Mouse (Mus musculus): ENCODE measurements around the gene Lcn9. TPM values are rescaled to one million over a fixed set of nuclear protein-coding genes. Genes with fewer than 3 reads are reported as not detected.

Lcn9 gene
- total RNA-seq (2014; fragmentation: Nextera tagmentation) (not detected in 2 replicates), total RNA-seq (2017) (not detected in 2 replicates), polyA plus RNA-seq (2012) (not detected in 2 replicates)

DNA sequence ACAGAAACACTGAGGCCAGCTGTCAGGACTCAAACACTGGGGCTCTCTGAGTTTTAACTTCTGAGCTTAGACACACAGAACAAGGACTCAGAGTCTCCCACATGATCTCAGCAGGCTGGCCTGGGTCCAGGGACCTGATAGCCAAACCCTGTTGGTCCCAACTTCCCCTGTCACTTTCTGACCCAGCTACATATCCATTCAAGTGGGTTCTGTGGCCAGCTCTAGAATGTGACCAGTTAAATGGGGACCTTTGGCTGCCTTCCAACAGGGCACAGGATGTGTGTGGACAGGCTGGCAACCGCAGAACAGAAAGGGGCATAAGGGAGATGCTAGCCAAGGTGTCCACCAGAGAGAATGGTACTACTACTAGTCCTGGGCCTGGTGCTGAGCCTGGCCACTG, at the start of gene Lcn9:
Lcn9 (plus strand) TSS at position 348 of the 400 bp plus-strand sequence.
- Histone ChIP-seq H3K4me3 (ENCODE audit: low read depth, low read length) (no peak within 1 kb of the TSS), H3K27me3 (ENCODE audit: insufficient read depth, low read length) (peaks cover 13% of the 10 kb centered on the region), H3K36me3 (replicated peaks) (no peaks in the 10 kb centered on the region), H3K9me3 (replicated peaks) (no peaks in the 10 kb centered on the region), H3K4me1 (ENCODE audit: insufficient read depth, low read depth, low read length) (no peaks in the 10 kb centered on the region)
- no peak for TF ChIP-seq GATA1 (IDR thresholded peaks at IDR 0.05; ENCODE audit: borderline replicate concordance, low read length)
- TF ChIP-seq GATA2 (IDR thresholded peaks at IDR 0.05; ENCODE audit: borderline replicate concordance, low read depth, low read length) = no peak
- no peak for TF ChIP-seq CTCF (IDR thresholded peaks at IDR 0.05; ENCODE audit: low read depth, low read length)
- TF ChIP-seq TAL1 (conservative IDR thresholded peaks at IDR 0.05; ENCODE audit: low read depth, low read length) = no peak
- TF ChIP-seq POLR2AphosphoS5 (IDR thresholded peaks at IDR 0.05; ENCODE audit: insufficient replicate concordance, low read depth, low read length) = no peak
- DNase-seq (ENCODE audit: low spot score) = no peak
- no peak for ATAC-seq (ENCODE audit: extremely low read depth, insufficient number of reproducible peaks, low FRiP score, poor library complexity, severe bottlenecking)

DNA sequence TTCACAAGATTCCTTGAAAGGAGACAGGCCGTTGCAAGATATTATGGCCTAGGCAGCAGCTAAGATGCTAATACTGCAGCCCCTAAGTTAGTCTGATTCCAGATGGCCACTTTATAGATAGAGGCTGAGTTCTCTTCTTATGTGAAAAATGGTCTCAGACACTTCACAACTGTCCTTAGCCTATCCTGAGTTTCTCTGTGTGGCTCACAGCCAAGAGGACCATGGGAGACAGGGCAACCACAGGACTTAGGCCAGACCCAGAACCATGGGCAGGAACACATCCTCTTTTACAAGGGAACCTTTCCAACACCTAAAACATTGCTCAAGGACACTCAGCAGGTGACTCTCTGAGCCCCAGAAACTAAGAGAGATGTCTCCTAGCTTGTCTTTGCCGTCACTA, 49.4 kb upstream of the Lcn9 start:
- H3K4me3 ChIP-seq (ENCODE audit: low read depth, low read length) = no peak overlapping the region

GRCm38 (mm10) chr2:25774640-25775039, 48.3 kb upstream of the Lcn9 start:
- H3K36me3 ChIP-seq (replicated peaks) = no peaks in the 10 kb centered on the region
- H3K4me3 ChIP-seq (ENCODE audit: low read depth, low read length) = no peak overlapping the region
- peaks cover 5% of the 10 kb centered on the region for H3K27me3 ChIP-seq (ENCODE audit: insufficient read depth, low read length)
- no peaks in the 10 kb centered on the region for H3K9me3 ChIP-seq (replicated peaks)
- ATAC-seq (ENCODE audit: extremely low read depth, insufficient number of reproducible peaks, low FRiP score, poor library complexity, severe bottlenecking) = no peak
- TF ChIP-seq TAL1 (conservative IDR thresholded peaks at IDR 0.05; ENCODE audit: low read depth, low read length) = no peak
- no peak for TF ChIP-seq CTCF (IDR thresholded peaks at IDR 0.05; ENCODE audit: low read depth, low read length)
- no peak for TF ChIP-seq GATA2 (IDR thresholded peaks at IDR 0.05; ENCODE audit: borderline replicate concordance, low read depth, low read length)
- TF ChIP-seq POLR2AphosphoS5 (IDR thresholded peaks at IDR 0.05; ENCODE audit: insufficient replicate concordance, low read depth, low read length) = no peak
- no peak for TF ChIP-seq GATA1 (IDR thresholded peaks at IDR 0.05; ENCODE audit: borderline replicate concordance, low read length)
- no peak for DNase-seq (ENCODE audit: low spot score)
- no peaks in the 10 kb centered on the region for H3K4me1 ChIP-seq (ENCODE audit: insufficient read depth, low read depth, low read length)

More for the DNA sequence above, 49.4 kb upstream of the Lcn9 start:
- H3K36me3 ChIP-seq (replicated peaks) = no peaks in the 10 kb centered on the region
- H3K27me3 ChIP-seq (ENCODE audit: insufficient read depth, low read length) = peaks cover 15% of the 10 kb centered on the region
- ATAC-seq (ENCODE audit: extremely low read depth, insufficient number of reproducible peaks, low FRiP score, poor library complexity, severe bottlenecking) = no peak
- TF ChIP-seq POLR2AphosphoS5 (IDR thresholded peaks at IDR 0.05; ENCODE audit: insufficient replicate concordance, low read depth, low read length) (no peak), TAL1 (conservative IDR thresholded peaks at IDR 0.05; ENCODE audit: low read depth, low read length) (no peak), CTCF (IDR thresholded peaks at IDR 0.05; ENCODE audit: low read depth, low read length) (no peak), GATA2 (IDR thresholded peaks at IDR 0.05; ENCODE audit: borderline replicate concordance, low read depth, low read length) (no peak), GATA1 (IDR thresholded peaks at IDR 0.05; ENCODE audit: borderline replicate concordance, low read length) (no peak)
- no peak for DNase-seq (ENCODE audit: low spot score)
- no peaks in the 10 kb centered on the region for H3K4me1 ChIP-seq (ENCODE audit: insufficient read depth, low read depth, low read length)
- no peaks in the 10 kb centered on the region for H3K9me3 ChIP-seq (replicated peaks)

GRCm38 (mm10) chr2:25775991-25776390, 47.0 kb upstream of the Lcn9 start:
- DNase-seq (ENCODE audit: low spot score) (no peak), ATAC-seq (ENCODE audit: extremely low read depth, insufficient number of reproducible peaks, low FRiP score, poor library complexity, severe bottlenecking) (no peak)
- Histone ChIP-seq H3K9me3 (replicated peaks) (no peaks in the 10 kb centered on the region), H3K36me3 (replicated peaks) (no peaks in the 10 kb centered on the region), H3K27me3 (ENCODE audit: insufficient read depth, low read length) (peaks cover 2% of the 10 kb centered on the region), H3K4me3 (ENCODE audit: low read depth, low read length) (no peak overlapping the region), H3K4me1 (ENCODE audit: insufficient read depth, low read depth, low read length) (no peaks in the 10 kb centered on the region)
- TF ChIP-seq CTCF (IDR thresholded peaks at IDR 0.05; ENCODE audit: low read depth, low read length) (no peak), TAL1 (conservative IDR thresholded peaks at IDR 0.05; ENCODE audit: low read depth, low read length) (no peak), GATA2 (IDR thresholded peaks at IDR 0.05; ENCODE audit: borderline replicate concordance, low read depth, low read length) (no peak), GATA1 (IDR thresholded peaks at IDR 0.05; ENCODE audit: borderline replicate concordance, low read length) (no peak), POLR2AphosphoS5 (IDR thresholded peaks at IDR 0.05; ENCODE audit: insufficient replicate concordance, low read depth, low read length) (no peak)

GRCm38 (mm10) chr2:25776717-25777116, 46.2 kb upstream of the Lcn9 start, which contains the start of gene Lcn11:
TSS of gene Lcn11 (plus strand) at chr2:25777017.
- H3K27me3 ChIP-seq (ENCODE audit: insufficient read depth, low read length) = peaks cover 2% of the 10 kb centered on the region
- H3K4me3 ChIP-seq (ENCODE audit: low read depth, low read length) = no peak within 1 kb of the TSS
- H3K9me3 ChIP-seq (replicated peaks) = no peaks in the 10 kb centered on the region
- DNase-seq (ENCODE audit: low spot score) = no peak
- no peaks in the 10 kb centered on the region for H3K4me1 ChIP-seq (ENCODE audit: insufficient read depth, low read depth, low read length)
- no peaks in the 10 kb centered on the region for H3K36me3 ChIP-seq (replicated peaks)
- no peak for TF ChIP-seq GATA2 (IDR thresholded peaks at IDR 0.05; ENCODE audit: borderline replicate concordance, low read depth, low read length)
- TF ChIP-seq TAL1 (conservative IDR thresholded peaks at IDR 0.05; ENCODE audit: low read depth, low read length) = no peak
- TF ChIP-seq POLR2AphosphoS5 (IDR thresholded peaks at IDR 0.05; ENCODE audit: insufficient replicate concordance, low read depth, low read length) = no peak
- no peak for TF ChIP-seq GATA1 (IDR thresholded peaks at IDR 0.05; ENCODE audit: borderline replicate concordance, low read length)
- no peak for TF ChIP-seq CTCF (IDR thresholded peaks at IDR 0.05; ENCODE audit: low read depth, low read length)
- ATAC-seq (ENCODE audit: extremely low read depth, insufficient number of reproducible peaks, low FRiP score, poor library complexity, severe bottlenecking) = no peak

GRCm38 (mm10) chr2:25779076-25779475, 43.9 kb upstream of the Lcn9 start:
- ATAC-seq (ENCODE audit: extremely low read depth, insufficient number of reproducible peaks, low FRiP score, poor library complexity, severe bottlenecking) (no peak), DNase-seq (ENCODE audit: low spot score) (no peak)
- TF ChIP-seq GATA1 (IDR thresholded peaks at IDR 0.05; ENCODE audit: borderline replicate concordance, low read length) = no peak
- TF ChIP-seq GATA2 (IDR thresholded peaks at IDR 0.05; ENCODE audit: borderline replicate concordance, low read depth, low read length) = no peak
- no peak for TF ChIP-seq CTCF (IDR thresholded peaks at IDR 0.05; ENCODE audit: low read depth, low read length)
- no peak for TF ChIP-seq POLR2AphosphoS5 (IDR thresholded peaks at IDR 0.05; ENCODE audit: insufficient replicate concordance, low read depth, low read length)
- TF ChIP-seq TAL1 (conservative IDR thresholded peaks at IDR 0.05; ENCODE audit: low read depth, low read length) = no peak
- Histone ChIP-seq H3K27me3 (ENCODE audit: insufficient read depth, low read length) (peaks cover 2% of the 10 kb centered on the region), H3K9me3 (replicated peaks) (no peaks in the 10 kb centered on the region), H3K36me3 (replicated peaks) (no peaks in the 10 kb centered on the region), H3K4me3 (ENCODE audit: low read depth, low read length) (no peak overlapping the region), H3K4me1 (ENCODE audit: insufficient read depth, low read depth, low read length) (no peaks in the 10 kb centered on the region)
